Mouse (Mus musculus): ENCODE data around the gene Pgs1. TPM values are rescaled to one million over a fixed set of nuclear protein-coding genes. Genes with fewer than 3 reads are reported as not detected.
A peak's percentile ranks its signal among the peaks of the same experiment; 100 is the strongest.

Pgs1 gene
- 13.1 and 15.3 TPM in 2 replicates for polyA plus RNA-seq (2012; ENCODE audit: insufficient read depth, insufficient read length, missing spikeins)

- Histone ChIP-seq H3K27ac (replicated peaks; ENCODE audit: low read depth, low read length) (peak within 1 kb of the TSS; percentile 25; the same call in 1 of the 2 replicates), H3K4me3 (ENCODE audit: insufficient read depth, low read depth, low read length) (peak within 1 kb of the TSS; percentile 91), H3K4me1 (ENCODE audit: control insufficient read depth, insufficient read depth, insufficient read length, low read length) (peaks cover 12% of the 10 kb centered on the region)
Measured at GRCm38 (mm10) chr11:117986126-117987031, at the start of gene Pgs1. TSS of gene Pgs1 (plus strand) at chr11:117986292.

- no peak overlapping the region for H3K4me3 ChIP-seq (ENCODE audit: insufficient read depth, low read depth, low read length)
- 0 out of 2 replicates have a peak overlapping the region, but pooled peaks have one; percentile 18 for H3K27ac ChIP-seq (replicated peaks; ENCODE audit: low read depth, low read length)
- peaks cover 24% of the 10 kb centered on the region for H3K4me1 ChIP-seq (ENCODE audit: control insufficient read depth, insufficient read depth, insufficient read length, low read length)
Measured at GRCm38 (mm10) chr11:117939004-117939730, 46.9 kb upstream of the Pgs1 start.

DNA sequence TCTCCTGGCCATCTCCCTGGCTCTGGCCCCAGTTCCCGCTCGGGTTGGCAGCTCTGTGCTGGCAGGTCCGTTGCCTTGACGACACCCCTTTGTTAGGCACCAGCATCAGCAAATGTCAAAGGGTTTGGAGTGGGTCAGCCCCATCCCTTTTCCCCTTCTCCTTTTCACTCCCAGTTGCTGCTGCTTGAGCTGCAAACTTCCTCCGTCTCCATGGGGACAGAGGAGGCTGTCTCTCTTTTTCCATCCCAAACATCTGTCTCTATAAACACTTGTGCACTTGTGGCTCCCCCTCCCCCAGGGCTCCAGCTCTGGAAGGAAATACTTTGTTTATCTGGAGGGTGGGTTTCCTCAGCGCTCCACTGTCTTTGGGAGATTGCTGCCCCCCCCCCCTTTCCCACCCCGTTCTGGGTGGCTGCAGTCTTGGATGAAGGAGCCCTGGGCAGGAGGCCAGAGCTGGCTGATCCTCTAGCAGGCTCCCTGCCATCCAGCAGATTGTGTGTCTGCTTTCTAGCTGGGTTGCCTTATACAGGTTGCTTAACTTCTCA, 46.3 kb upstream of the Pgs1 start:
- no peak overlapping the region for H3K4me3 ChIP-seq (ENCODE audit: insufficient read depth, low read depth, low read length)
- H3K4me1 ChIP-seq (ENCODE audit: control insufficient read depth, insufficient read depth, insufficient read length, low read length): peaks cover 20% of the 10 kb centered on the region
- 0 out of 2 replicates have a peak overlapping the region, but pooled peaks have one; percentile 18 for H3K27ac ChIP-seq (replicated peaks; ENCODE audit: low read depth, low read length)

DNA sequence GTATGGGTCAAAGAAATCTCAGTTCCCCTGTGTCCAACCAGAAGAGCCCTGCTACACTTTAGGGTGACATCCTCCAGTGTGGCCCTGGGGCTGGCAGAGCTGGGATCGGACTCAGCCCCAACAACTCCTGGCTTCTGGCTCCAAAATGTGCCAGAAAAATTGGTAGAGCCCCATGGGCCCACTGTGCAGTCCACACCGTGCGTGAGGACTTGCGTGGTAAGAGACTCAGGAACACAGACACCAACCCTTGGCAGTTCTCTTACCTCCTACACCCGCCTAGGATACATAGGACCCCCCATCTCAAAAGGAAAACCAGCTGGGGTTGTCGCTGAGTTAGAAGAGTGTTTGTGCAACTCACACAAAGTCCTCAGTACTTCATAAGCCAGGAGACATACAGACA, 45.2 kb upstream of the Pgs1 start:
- Histone ChIP-seq H3K27ac (replicated peaks; ENCODE audit: low read depth, low read length) (no peak overlapping the region), H3K4me1 (ENCODE audit: control insufficient read depth, insufficient read depth, insufficient read length, low read length) (peaks cover 20% of the 10 kb centered on the region), H3K4me3 (ENCODE audit: insufficient read depth, low read depth, low read length) (no peak overlapping the region)

DNA sequence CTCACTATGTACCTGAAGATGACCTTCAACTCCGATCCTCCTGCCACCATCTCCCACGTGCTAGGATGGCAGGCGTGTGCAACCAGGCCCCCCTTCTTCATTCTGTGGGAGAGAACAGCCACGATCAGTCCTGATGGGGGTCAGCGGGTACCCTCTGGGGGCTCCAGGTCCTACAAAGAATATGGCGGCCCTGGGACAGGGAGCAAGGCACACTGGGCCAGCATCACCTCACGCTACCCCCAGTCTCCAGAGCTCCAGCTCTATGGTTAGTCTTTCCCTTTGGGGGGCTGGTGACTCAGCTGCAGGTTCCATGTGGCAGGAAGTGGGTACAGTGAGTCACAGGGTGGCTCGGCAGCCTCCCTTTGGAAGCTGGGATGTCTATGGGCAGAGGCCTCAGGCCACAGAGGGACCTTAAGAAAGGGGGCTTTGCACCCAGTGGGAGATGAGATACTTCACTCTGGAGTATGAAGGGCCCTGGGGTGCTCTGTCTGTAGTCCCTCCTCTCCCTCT, 44.7 kb upstream of the Pgs1 start:
- Histone ChIP-seq H3K4me1 (ENCODE audit: control insufficient read depth, insufficient read depth, insufficient read length, low read length) (peaks cover 16% of the 10 kb centered on the region), H3K27ac (replicated peaks; ENCODE audit: low read depth, low read length) (no peak overlapping the region), H3K4me3 (ENCODE audit: insufficient read depth, low read depth, low read length) (no peak overlapping the region)

DNA sequence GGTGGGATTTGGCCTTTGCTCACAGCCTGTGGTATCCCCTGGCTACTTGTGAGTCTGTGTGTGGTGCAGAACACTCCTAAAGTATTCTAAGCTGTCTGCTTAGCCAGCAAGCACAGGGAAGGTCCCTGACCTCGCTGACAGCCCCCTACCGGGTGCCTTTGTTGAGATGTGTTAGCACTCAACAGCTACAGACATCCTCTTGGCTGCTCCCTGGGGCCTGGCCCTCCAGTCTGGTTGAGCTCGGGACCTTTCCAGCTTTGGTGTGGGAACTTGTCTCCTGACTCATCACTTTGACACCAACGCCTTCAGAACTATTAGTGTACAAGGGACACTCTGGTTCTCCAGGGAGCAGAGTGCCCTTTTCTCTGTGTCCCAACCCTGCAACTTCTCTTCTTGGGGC, 44.2 kb upstream of the Pgs1 start:
- Histone ChIP-seq H3K27ac (replicated peaks; ENCODE audit: low read depth, low read length) (no peak overlapping the region), H3K4me1 (ENCODE audit: control insufficient read depth, insufficient read depth, insufficient read length, low read length) (peaks cover 15% of the 10 kb centered on the region; the same call in 1 of the 2 replicates), H3K4me3 (ENCODE audit: insufficient read depth, low read depth, low read length) (no peak overlapping the region)

DNA sequence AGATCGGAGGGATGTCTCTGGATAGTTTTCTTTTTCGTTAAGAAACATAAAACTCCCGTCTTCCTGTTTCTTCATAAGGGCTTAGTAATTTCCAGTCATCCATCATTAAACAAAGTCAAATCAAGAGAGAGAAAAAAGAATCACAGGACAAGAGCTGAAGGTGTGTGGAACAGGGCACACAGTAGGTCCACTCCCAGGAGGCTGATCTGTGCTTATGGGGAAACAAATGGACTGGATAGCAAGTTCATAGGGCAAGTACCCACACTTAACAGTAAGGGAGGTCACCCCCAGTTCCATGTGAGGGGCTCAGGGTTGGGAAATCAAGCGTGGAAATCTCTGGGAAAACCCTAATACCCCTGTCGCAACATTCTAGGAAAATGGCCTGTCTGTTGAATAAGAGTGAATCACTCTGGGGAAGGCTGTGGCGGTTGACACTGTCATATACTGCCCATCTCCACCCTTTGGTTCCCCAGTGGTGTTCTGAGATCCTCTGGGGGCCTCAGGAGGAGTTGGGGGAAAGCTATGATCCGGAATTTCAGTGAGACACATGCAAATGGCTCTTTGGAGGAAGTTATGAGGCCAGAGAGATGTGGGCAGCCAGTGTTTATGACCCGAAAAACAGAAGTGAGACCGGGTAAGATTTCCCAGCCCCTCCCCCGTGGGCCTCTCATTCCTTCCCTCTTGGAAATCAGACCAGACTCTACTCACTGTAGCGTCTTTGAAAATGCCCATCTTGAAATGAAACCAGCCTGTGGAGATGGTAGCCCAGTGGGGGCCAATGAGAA, 39.7 kb upstream of the Pgs1 start:
- 0 out of 2 replicates have a peak overlapping the region, but pooled peaks have one; percentile 18 for H3K27ac ChIP-seq (replicated peaks; ENCODE audit: low read depth, low read length)
- H3K4me1 ChIP-seq (ENCODE audit: control insufficient read depth, insufficient read depth, insufficient read length, low read length): peaks cover 11% of the 10 kb centered on the region
- no peak overlapping the region for H3K4me3 ChIP-seq (ENCODE audit: insufficient read depth, low read depth, low read length)

DNA sequence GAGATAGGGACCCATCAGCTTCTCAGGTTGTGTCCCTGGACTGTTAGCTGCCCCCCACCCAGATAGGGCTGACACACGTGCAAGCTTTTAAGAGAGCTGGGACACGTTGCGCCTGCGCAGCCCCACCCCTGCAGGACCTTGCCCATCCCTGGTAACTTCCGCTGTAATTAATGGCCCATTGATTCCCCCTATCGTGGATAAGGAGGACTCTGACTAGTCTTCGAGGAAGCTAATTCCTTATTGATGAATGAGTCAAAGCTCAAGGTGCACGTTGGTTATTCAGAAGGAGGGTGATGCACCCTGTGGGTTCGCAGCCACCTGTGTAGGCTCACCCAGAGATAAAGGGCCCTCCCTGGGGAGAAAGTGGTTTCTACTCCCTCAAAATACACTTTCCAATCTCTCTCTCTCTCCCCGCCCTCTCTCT, 39.1 kb upstream of the Pgs1 start:
- Histone ChIP-seq H3K4me3 (ENCODE audit: insufficient read depth, low read depth, low read length) (no peak overlapping the region), H3K4me1 (ENCODE audit: control insufficient read depth, insufficient read depth, insufficient read length, low read length) (peaks cover 11% of the 10 kb centered on the region), H3K27ac (replicated peaks; ENCODE audit: low read depth, low read length) (0 out of 2 replicates have a peak overlapping the region, but pooled peaks have one; percentile 17)

DNA sequence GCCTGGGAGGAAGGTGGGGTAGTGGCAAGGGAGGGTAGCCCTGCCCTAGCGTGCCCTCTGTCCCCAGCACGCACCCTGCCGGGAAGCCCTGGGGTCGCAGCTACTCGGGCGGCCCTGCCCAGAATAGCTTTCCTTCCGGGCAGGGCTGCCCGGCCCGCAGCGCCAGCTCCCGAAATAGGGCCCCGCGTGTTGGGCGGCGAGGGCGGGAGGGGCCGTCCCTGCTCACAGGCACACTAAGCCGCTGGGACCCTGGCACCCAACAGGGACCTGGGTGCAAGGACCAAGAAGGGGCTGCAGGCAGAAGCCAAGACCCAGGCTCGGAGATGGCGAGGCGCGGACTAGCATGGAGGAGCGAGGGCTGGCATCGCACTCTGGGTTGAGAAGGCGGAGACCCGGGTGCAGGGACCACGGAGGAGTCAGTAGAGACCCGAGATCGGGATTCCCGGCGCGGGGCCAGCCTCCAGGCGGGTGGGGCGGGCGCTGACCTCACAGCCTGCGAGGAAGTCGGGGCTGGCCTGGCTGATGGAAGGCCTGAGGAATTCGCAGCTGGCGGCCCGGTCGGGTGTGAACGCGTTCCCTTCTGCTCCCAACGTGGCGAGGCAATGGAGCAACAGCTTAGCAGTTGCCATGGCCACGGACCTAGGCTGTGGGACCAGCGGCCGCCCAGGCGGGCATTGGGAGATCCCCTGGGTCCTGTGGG, 36.5 kb upstream of the Pgs1 start:
- peak overlapping the region; percentile 56 for H3K4me3 ChIP-seq (ENCODE audit: insufficient read depth, low read depth, low read length)
- H3K4me1 ChIP-seq (ENCODE audit: control insufficient read depth, insufficient read depth, insufficient read length, low read length): peaks cover 15% of the 10 kb centered on the region
- peak overlapping the region; percentile 73 for H3K27ac ChIP-seq (replicated peaks; ENCODE audit: low read depth, low read length)

DNA sequence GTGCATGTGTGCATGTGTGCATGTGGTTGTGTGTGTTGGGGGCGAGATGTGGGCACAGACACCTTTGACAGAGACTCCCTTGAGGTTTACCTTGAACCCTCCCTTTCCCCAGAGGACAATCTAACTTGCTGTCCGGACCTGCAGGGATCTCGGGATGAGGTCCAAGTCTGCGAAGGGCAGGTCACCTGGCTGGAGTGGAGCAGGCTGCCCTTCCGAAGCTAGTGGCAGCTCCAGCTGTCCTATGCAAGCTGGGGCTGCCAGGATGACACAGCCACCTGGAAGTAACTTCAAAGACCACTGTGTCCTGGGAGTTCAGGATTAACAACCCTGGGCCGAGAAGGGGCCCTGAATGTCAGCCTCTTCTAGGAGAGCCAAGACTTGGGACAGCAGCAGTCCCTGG, 34.7 kb upstream of the Pgs1 start:
- Histone ChIP-seq H3K27ac (replicated peaks; ENCODE audit: low read depth, low read length) (no peak overlapping the region), H3K4me1 (ENCODE audit: control insufficient read depth, insufficient read depth, insufficient read length, low read length) (peaks cover 9% of the 10 kb centered on the region)

GRCm38 (mm10) chr11:117952174-117952933, 33.7 kb upstream of the Pgs1 start:
- Histone ChIP-seq H3K4me3 (ENCODE audit: insufficient read depth, low read depth, low read length) (no peak overlapping the region), H3K4me1 (ENCODE audit: control insufficient read depth, insufficient read depth, insufficient read length, low read length) (peaks cover 9% of the 10 kb centered on the region), H3K27ac (replicated peaks; ENCODE audit: low read depth, low read length) (no peak overlapping the region)

More for the DNA sequence above, 34.7 kb upstream of the Pgs1 start:
- H3K4me3 ChIP-seq (ENCODE audit: insufficient read depth, low read depth, low read length): no peak overlapping the region

GRCm38 (mm10) chr11:117954094-117954493, 32.0 kb upstream of the Pgs1 start:
- Histone ChIP-seq H3K4me3 (ENCODE audit: insufficient read depth, low read depth, low read length) (no peak overlapping the region), H3K4me1 (ENCODE audit: control insufficient read depth, insufficient read depth, insufficient read length, low read length) (peaks cover 14% of the 10 kb centered on the region), H3K27ac (replicated peaks; ENCODE audit: low read depth, low read length) (no peak overlapping the region)

DNA sequence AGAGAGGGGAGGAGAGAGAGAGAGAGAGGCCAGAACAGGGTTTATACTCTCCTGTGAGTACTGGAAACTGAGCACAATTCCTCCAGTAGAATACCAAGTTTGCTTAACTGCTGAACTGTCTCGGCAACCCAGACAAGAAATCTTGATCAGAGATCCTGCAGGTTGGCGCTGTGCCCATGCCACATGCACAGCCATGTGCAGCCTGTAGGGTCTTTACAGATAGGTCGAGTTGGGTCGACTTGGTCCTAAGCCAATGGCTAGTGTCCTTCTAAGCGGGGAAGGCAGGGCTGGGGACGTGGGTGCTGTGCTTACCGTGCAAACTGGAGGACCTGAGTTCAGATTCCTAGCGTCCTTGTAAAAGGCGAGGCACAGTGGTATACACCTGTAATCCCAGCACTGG, 31.3 kb upstream of the Pgs1 start:
- Histone ChIP-seq H3K27ac (replicated peaks; ENCODE audit: low read depth, low read length) (no peak overlapping the region), H3K4me3 (ENCODE audit: insufficient read depth, low read depth, low read length) (no peak overlapping the region), H3K4me1 (ENCODE audit: control insufficient read depth, insufficient read depth, insufficient read length, low read length) (peaks cover 18% of the 10 kb centered on the region)
